Comparison of ENCODE assay signal across 16 mouse cellular contexts in the genomic region with DNA sequence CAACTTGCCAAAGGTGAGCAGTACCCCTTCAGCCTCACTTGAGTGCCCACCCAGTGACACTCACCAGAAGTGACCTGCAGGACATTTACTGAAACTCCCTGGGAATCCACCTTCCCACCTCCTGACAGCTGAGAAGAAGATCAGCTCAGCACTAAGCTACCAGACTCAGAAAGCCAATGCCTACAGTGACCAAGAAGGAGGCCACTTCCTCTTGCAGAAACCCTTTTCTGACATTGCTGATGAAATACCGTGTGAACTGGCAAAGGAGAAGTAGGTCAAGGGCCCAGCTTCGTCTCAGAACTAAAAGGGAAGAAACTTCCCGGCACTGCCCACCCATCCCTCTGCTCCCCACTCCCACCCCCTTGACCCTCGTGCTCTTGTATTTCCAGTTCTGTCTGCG. TPM values are rescaled to one million over a fixed set of nuclear protein-coding genes. Genes with fewer than 3 reads are reported as not detected.
A peak's percentile ranks its signal among the peaks of the same experiment; 100 is the strongest.
DNase-seq lines count a peak whose midpoint lies in the region; ATAC-seq and TF ChIP-seq lines count a peak whose summit lies in the region.
"Had no signal": no experiment of that assay in that cellular context is flagged by ENCODE, and none has a peak within 500 bp of the region (broad histone marks: within the 10 kb centered on the region; RNA-seq: fewer than 3 reads in every experiment).

No protein-coding gene starts in this region.

- no peak overlapping the region for H3K4me2 ChIP-seq in liver, embryonic 11.5 days
- H3K4me2 ChIP-seq in hindbrain, embryonic 14.5 days (replicated peaks) = no peak overlapping the region
- H3K4me2 ChIP-seq: midbrain, embryonic 11.5 days had no signal

- H3K36me3 ChIP-seq in liver, embryonic 11.5 days (ENCODE audit: control insufficient read depth, insufficient read depth, low read length) = no peaks in the 10 kb centered on the region
- no peaks in the 10 kb centered on the region for H3K36me3 ChIP-seq in hindbrain, embryonic 14.5 days (replicated peaks; ENCODE audit: control insufficient read depth, insufficient read depth)

- TF ChIP-seq CTCF in bone marrow, adult 2 months (IDR thresholded peaks at IDR 0.05; ENCODE audit: control insufficient read depth, insufficient read depth, low read length) = no peak

- intact Hi-C loops in left cerebral cortex, postnatal 36 days (cut with DNase I) = no loop called here

- H3K4me3 ChIP-seq in liver, embryonic 11.5 days (ENCODE audit: low read depth, low read length) = no peak overlapping the region
- H3K4me3 ChIP-seq in bone marrow, adult 2 months (replicated peaks; ENCODE audit: control insufficient read depth, low read depth, low read length) = peak overlapping the region; percentile 50
- H3K4me3 ChIP-seq in hindbrain, embryonic 14.5 days (replicated peaks; ENCODE audit: low read length) = no peak overlapping the region
- H3K4me3 ChIP-seq: gastrocnemius, adult 2 months had no signal

- H3K9ac ChIP-seq in liver, embryonic 11.5 days (ENCODE audit: low read depth, low read length) = no peak overlapping the region
- H3K9ac ChIP-seq in hindbrain, embryonic 14.5 days = no peak overlapping the region
- H3K9ac ChIP-seq: liver, embryonic 14.5 days had no signal

- DNase-seq in liver (peak; percentile 10), A20 (ENCODE audit: low read depth, low spot score) (peak; percentile 19)
- no peak for DNase-seq in liver, embryonic 11.5 days (ENCODE audit: low spot score)
- peak; percentile 52 for DNase-seq in lung, postnatal 25 days (ENCODE audit: low spot score)
- DNase-seq in urinary bladder, adult 18-20 months (ENCODE audit: low spot score in 2 of 2) = no peak
- no peak for DNase-seq in left cerebral cortex, postnatal 36 days (ENCODE audit: low spot score in 2 of 2)
- DNase-seq in hindbrain, embryonic 14.5 days (ENCODE audit: low spot score) = no peak
- DNase-seq: cerebellum, adult 2 months; gastrocnemius, adult 2 months; heart, postnatal 14 days; kidney, adult 8-10 months; thymus, adult 18-20 months had no signal

- 34% methylated on average over 5 of the region's 5 CpGs for WGBS in liver, embryonic 11.5 days
- 6% methylated on average over 5 of the region's 5 CpGs for WGBS in bone marrow, adult 2 months
- 86% methylated on average over 5 of the region's 5 CpGs for WGBS in hindbrain, embryonic 14.5 days

- TF ChIP-seq POLR2A in bone marrow, adult 2 months (IDR thresholded peaks at IDR 0.05; ENCODE audit: borderline replicate concordance, control insufficient read depth, low read depth, low read length) = no peak

- H3K4me1 ChIP-seq in liver, embryonic 11.5 days (replicated peaks; ENCODE audit: control insufficient read depth, insufficient read depth, low read length) = no peaks in the 10 kb centered on the region
- no peaks in the 10 kb centered on the region; the same call in 1 of the 2 replicates for H3K4me1 ChIP-seq in bone marrow, adult 2 months (ENCODE audit: control insufficient read depth, insufficient read depth, low read length)
- no peaks in the 10 kb centered on the region for H3K4me1 ChIP-seq in hindbrain, embryonic 14.5 days (replicated peaks; ENCODE audit: control insufficient read depth, insufficient read depth, low read length)

- ATAC-seq in liver, embryonic 11.5 days (replicated peaks; ENCODE audit: low FRiP score) = no peak
- ATAC-seq in hindbrain, embryonic 14.5 days (ENCODE audit: low FRiP score) = no peak
- ATAC-seq: forebrain, embryonic 16.5 days had no signal

- H3K27ac ChIP-seq in liver, embryonic 11.5 days (ENCODE audit: low read depth, low read length) = no peak overlapping the region
- peak overlapping the region; percentile 75 for H3K27ac ChIP-seq in bone marrow, adult 2 months (ENCODE audit: control insufficient read depth, insufficient read depth, low read depth, low read length, poor library complexity)
- H3K27ac ChIP-seq in hindbrain, embryonic 14.5 days = no peak overlapping the region
- H3K27ac ChIP-seq: gastrocnemius, adult 2 months; liver, embryonic 14.5 days had no signal

- no peaks in the 10 kb centered on the region for H3K9me3 ChIP-seq in liver, embryonic 11.5 days (ENCODE audit: control insufficient read depth, low read length)
- H3K9me3 ChIP-seq in hindbrain, embryonic 14.5 days (ENCODE audit: control insufficient read depth, low read length) = no peaks in the 10 kb centered on the region

- H3K27me3 ChIP-seq in liver, embryonic 11.5 days (replicated peaks; ENCODE audit: control insufficient read depth, insufficient read depth, low read length) = no peaks in the 10 kb centered on the region
- H3K27me3 ChIP-seq in hindbrain, embryonic 14.5 days (ENCODE audit: control insufficient read depth, insufficient read depth, low read length) = no peaks in the 10 kb centered on the region

RNA-seq across cellular contexts. Expression of a gene that starts 32.3 kb away (rescaled TPM):
- polyA plus RNA-seq in liver, embryonic 11.5 days (2014; fragmentation: Nextera tagmentation; extraction: Ambion mirVana) = 105 and 109 TPM in 2 replicates
- polyA plus RNA-seq in bone marrow, adult 2 months (2011; ENCODE audit: insufficient read depth, insufficient read length, low replicate concordance, missing spikeins) = 45.4 and 46.5 TPM in 2 replicates
- total RNA-seq in left cerebral cortex, postnatal 36 days (2021) = 10 to 100 TPM; 41.3 to 44.2 TPM
- 57.0 and 65.8 TPM in 2 replicates for polyA plus RNA-seq in hindbrain, embryonic 14.5 days (2014; fragmentation: Nextera tagmentation; extraction: Ambion mirVana)

RNA-seq across cellular contexts. Expression of a gene that starts 47.5 kb away (rescaled TPM):
- polyA plus RNA-seq in liver, embryonic 11.5 days (2014; fragmentation: Nextera tagmentation; extraction: Ambion mirVana) = 954 and 957 TPM in 2 replicates
- 304 and 383 TPM in 2 replicates for polyA plus RNA-seq in bone marrow, adult 2 months (2011; ENCODE audit: insufficient read depth, insufficient read length, low replicate concordance, missing spikeins)
- total RNA-seq in left cerebral cortex, postnatal 36 days (2021) = 10 to 100 TPM; 57.9 to 60.8 TPM
- 136 and 147 TPM in 2 replicates for polyA plus RNA-seq in hindbrain, embryonic 14.5 days (2014; fragmentation: Nextera tagmentation; extraction: Ambion mirVana)

Comparison
In these comparisons a context has a peak if more than half of its experiments do, and no peak if none do; other contexts are left out.
1. DNase-seq: peak in liver (single experiment), A20 (single experiment) and lung, postnatal 25 days (single experiment); none in liver, embryonic 11.5 days (single experiment), urinary bladder, adult 18-20 months (0 of 2), left cerebral cortex, postnatal 36 days (0 of 2) and hindbrain, embryonic 14.5 days (single experiment).